Mouse (Mus musculus) CH12.LX (cell line): ENCODE data around the gene Tgfbi. TPM values are rescaled to one million over a fixed set of nuclear protein-coding genes. Genes with fewer than 3 reads are reported as not detected.

Experiments
- DNase-seq: peaks from one replicate; pipeline ENCODE4 v3.0.0-alpha.2; 2013; ENCODE audit errors: extremely low read depth
- H3K27ac ChIP-seq: 2 replicates; pipeline ENCODE4 v1.5.1; 2012; ENCODE audit warnings: low read depth, mild to moderate bottlenecking, control low read depth, moderate library complexity; ENCODE audit not compliant: insufficient read depth
- H3K27me3 ChIP-seq: replicated peaks from 2 replicates; pipeline ENCODE3; 2012; ENCODE audit warnings: inconsistent platforms
- H3K36me3 ChIP-seq, 2 experiments: replicated peaks in 1 of 2; 2 replicates each; pipeline versions ENCODE3 to v1.6.1; 2012; ENCODE audit warnings: inconsistent platforms in 1 of 2, low read length in 1 of 2, mild to moderate bottlenecking in 1 of 2, mixed read lengths in 1 of 2, moderate library complexity in 1 of 2; ENCODE audit not compliant: control insufficient read depth in 1 of 2, insufficient read depth in 1 of 2
- H3K4me1 ChIP-seq, 2 experiments: 2 replicates each; pipeline ENCODE4 v1.6.1; 2012; ENCODE audit warnings: inconsistent platforms in 1 of 2, moderate library complexity in 1 of 2; ENCODE audit not compliant: insufficient read depth in 2 of 2, control insufficient read depth in 1 of 2
- H3K4me2 ChIP-seq: 2 replicates; pipeline ENCODE4 v1.6.1; 2012; ENCODE audit warnings: low read depth, mild to moderate bottlenecking, control low read depth; ENCODE audit not compliant: poor library complexity, insufficient read depth, severe bottlenecking
- H3K4me3 ChIP-seq, 3 experiments: fragments of 150-350 bp in 1 of 3; sonication (generic) in 1 of 3; replicated peaks in 1 of 3; 2 replicates each; pipeline versions ENCODE3 to v1.5.1; 2011 to 2012; ENCODE audit warnings: low read depth in 2 of 3, low read length in 2 of 3, mild to moderate bottlenecking in 2 of 3, moderate library complexity in 2 of 3, control low read depth in 1 of 3, improper control_type of control experiment in 1 of 3, inconsistent platforms in 1 of 3, mixed read lengths in 1 of 3; ENCODE audit not compliant: poor library complexity in 1 of 3
- H3K79me2 ChIP-seq: replicated peaks from 2 replicates; pipeline ENCODE4 v1.6.1; 2012; ENCODE audit warnings: mild to moderate bottlenecking, moderate library complexity; ENCODE audit not compliant: control insufficient read depth, poor library complexity, insufficient read depth, severe bottlenecking; ENCODE audit errors: extremely low read depth
- H3K9ac ChIP-seq: 2 replicates; pipeline ENCODE4 v1.6.1; 2012; ENCODE audit warnings: low read depth, mild to moderate bottlenecking, control low read depth, moderate library complexity; ENCODE audit not compliant: insufficient read depth
- H3K9me3 ChIP-seq: replicated peaks from 2 replicates; pipeline ENCODE3; 2012; ENCODE audit warnings: low read length, inconsistent platforms, mixed read lengths
- BHLHE40 ChIP-seq: IDR thresholded peaks from 2 replicates; pipeline ENCODE4 v1.6.1; 2011; ENCODE audit warnings: mild to moderate bottlenecking, low read depth, low read length, improper control_type of control experiment
- CHD1 ChIP-seq: IDR thresholded peaks from 2 replicates; pipeline ENCODE4 v1.6.1; 2012; ENCODE audit warnings: low read depth, low read length, improper control_type of control experiment, inconsistent platforms
- CTCF ChIP-seq, 2 experiments: IDR thresholded peaks in 1 of 2; conservative IDR thresholded peaks in 1 of 2; 2 replicates each; pipeline ENCODE4 v1.5.1; 2011 to 2012; ENCODE audit warnings: low read depth in 2 of 2, low read length in 2 of 2, improper control_type of control experiment in 1 of 2, inconsistent platforms in 1 of 2, mild to moderate bottlenecking in 1 of 2, moderate library complexity in 1 of 2
- E2F4 ChIP-seq: IDR thresholded peaks from 2 replicates; pipeline ENCODE4 v1.6.1; 2011; ENCODE audit warnings: low read depth, low read length, improper control_type of control experiment; ENCODE audit not compliant: insufficient replicate concordance
- EP300 ChIP-seq: IDR thresholded peaks from 2 replicates; pipeline ENCODE4 v1.6.1; 2011; ENCODE audit warnings: low read length, improper control_type of control experiment
- HCFC1 ChIP-seq: IDR thresholded peaks from 2 replicates; pipeline ENCODE4 v1.6.1; 2012; ENCODE audit warnings: low read depth, mild to moderate bottlenecking, inconsistent platforms, low read length, improper control_type of control experiment
- KAT2A ChIP-seq: IDR thresholded peaks from 2 replicates; pipeline ENCODE4 v1.6.1; 2012; ENCODE audit warnings: low read length, improper control_type of control experiment, inconsistent platforms; ENCODE audit not compliant: insufficient replicate concordance
- MAX ChIP-seq: IDR thresholded peaks from 2 replicates; pipeline ENCODE4 v1.6.1; 2011; ENCODE audit warnings: low read length, improper control_type of control experiment
- MEF2A ChIP-seq: IDR thresholded peaks from 2 replicates; pipeline ENCODE4 v1.6.1; 2014; ENCODE audit warnings: low read depth, mild to moderate bottlenecking, inconsistent platforms, low read length, improper control_type of control experiment, borderline replicate concordance
- MXI1 ChIP-seq: IDR thresholded peaks from 2 replicates; pipeline ENCODE4 v1.6.1; 2011; ENCODE audit warnings: mild to moderate bottlenecking, low read depth, low read length, improper control_type of control experiment
- NELFE ChIP-seq: IDR thresholded peaks from 2 replicates; pipeline ENCODE4 v1.6.1; 2011; ENCODE audit warnings: low read depth, low read length, improper control_type of control experiment
- NRF1 ChIP-seq: IDR thresholded peaks from 2 replicates; pipeline ENCODE4 v1.6.1; 2014; ENCODE audit warnings: low read depth, mild to moderate bottlenecking, inconsistent platforms, low read length, improper control_type of control experiment, moderate library complexity
- PAX5 ChIP-seq: IDR thresholded peaks from 2 replicates; pipeline ENCODE4 v1.6.1; 2012; ENCODE audit warnings: low read length, inconsistent platforms, mixed read lengths
- RAD21 ChIP-seq: IDR thresholded peaks from 2 replicates; pipeline ENCODE4 v1.6.1; 2011; ENCODE audit warnings: low read depth, mild to moderate bottlenecking, low read length, improper control_type of control experiment, moderate library complexity
- RCOR1 ChIP-seq: conservative IDR thresholded peaks from 2 replicates; pipeline ENCODE4 v1.6.1; 2012; ENCODE audit warnings: low read depth, mild to moderate bottlenecking, inconsistent platforms, low read length, improper control_type of control experiment
- SIN3A ChIP-seq: IDR thresholded peaks from 2 replicates; pipeline ENCODE4 v1.6.1; 2012; ENCODE audit warnings: low read length, improper control_type of control experiment, inconsistent platforms
- SMC3 ChIP-seq: IDR thresholded peaks from 2 replicates; pipeline ENCODE4 v1.6.1; 2011; ENCODE audit warnings: low read depth, low read length, improper control_type of control experiment
- TCF12 ChIP-seq: IDR thresholded peaks from 2 replicates; pipeline ENCODE4 v1.6.1; 2014; ENCODE audit warnings: low read depth, mild to moderate bottlenecking, inconsistent platforms, low read length, improper control_type of control experiment
- UBTF ChIP-seq: IDR thresholded peaks from 2 replicates; pipeline ENCODE4 v1.6.1; 2012; ENCODE audit warnings: low read depth, mild to moderate bottlenecking, inconsistent platforms, low read length, improper control_type of control experiment, moderate library complexity
- USF2 ChIP-seq: conservative IDR thresholded peaks from 2 replicates; pipeline ENCODE4 v1.6.1; 2011; ENCODE audit warnings: low read depth, low read length, improper control_type of control experiment
- ZC3H11A ChIP-seq: IDR thresholded peaks from 2 replicates; pipeline ENCODE4 v1.6.1; 2012; ENCODE audit warnings: low read depth, mild to moderate bottlenecking, inconsistent platforms, low read length, improper control_type of control experiment
- ZKSCAN1 ChIP-seq: IDR thresholded peaks from 2 replicates; pipeline ENCODE4 v1.6.1; 2012; ENCODE audit warnings: low read depth, inconsistent platforms, low read length, improper control_type of control experiment, borderline replicate concordance
- ZMIZ1 ChIP-seq: IDR thresholded peaks from 2 replicates; pipeline ENCODE4 v1.6.1; 2012; ENCODE audit warnings: low read depth, mild to moderate bottlenecking, inconsistent platforms, low read length, improper control_type of control experiment
- ZNF384 ChIP-seq: IDR thresholded peaks from 2 replicates; pipeline ENCODE4 v1.6.1; 2012; ENCODE audit warnings: low read depth, low read length, improper control_type of control experiment, inconsistent platforms
- dilution Hi-C: fragments of 300-500 bp; cut with MboI; formaldehyde crosslinking; loops from 2 replicates; pipeline ENCODE4 v1.14.3; 2020; ENCODE audit warnings: low sequenced_read_pairs; ENCODE audit not compliant: extremely low pct_unique_long_range_greater_than_20kb, extremely low pct_ligation_motif_present
- in situ Hi-C: fragments of 300-500 bp; cut with MboI; formaldehyde crosslinking; loops from 3 replicates; pipeline ENCODE4 v1.14.3; 2019; ENCODE audit warnings: low sequenced_read_pairs, low pct_ligation_motif_present, low pct_unique_long_range_greater_than_20kb, mixed read lengths
- polyA plus RNA-seq: library from polyadenylated mRNA; unstranded; fragments of >175 nt; gene quantifications from 2 replicates; pipeline ENCODE4 v1.2.1, GENCODE M21; 2012; ENCODE audit warnings: low read depth; ENCODE audit not compliant: insufficient read length
- total RNA-seq, 2 experiments: library from RNA; depleted of rRNA; stranded (reverse); fragments of 300-350 nt in 1 of 2; fragments of >200 nt in 1 of 2; gene quantifications; 2 replicates each; pipeline ENCODE4 v1.2.3; 2012 to 2014

Tgfbi gene
- total and polyA plus RNA-seq, 3 experiments = not detected

- no peak overlapping the region for H3K4me2 ChIP-seq
Measured at GRCm38 (mm10) chr13:56634920-56635319, 25.6 kb downstream of the Tgfbi start.

GRCm38 (mm10) chr13:56637027-56637426, 27.7 kb downstream of the Tgfbi start:
- H3K36me3 ChIP-seq = no peaks in the 10 kb centered on the region
- dilution Hi-C loops = no loop called here
- no peak overlapping the region for H3K4me3 ChIP-seq
- H3K4me2 ChIP-seq = no peak overlapping the region
- peaks cover 2% of the 10 kb centered on the region for H3K9me3 ChIP-seq
- no peaks in the 10 kb centered on the region for H3K79me2 ChIP-seq
- no peak overlapping the region for H3K27ac ChIP-seq
- no peak overlapping the region for H3K9ac ChIP-seq
- TF ChIP-seq USF2 = no peak
- TF ChIP-seq SIN3A = no peak
- no peak for TF ChIP-seq BHLHE40
- TF ChIP-seq E2F4 = no peak
- TF ChIP-seq HCFC1 = no peak
- TF ChIP-seq NELFE = no peak
- TF ChIP-seq PAX5 = no peak
- TF ChIP-seq KAT2A = no peak
- TF ChIP-seq ZKSCAN1 = no peak
- TF ChIP-seq TCF12 = no peak
- TF ChIP-seq ZC3H11A = no peak
- TF ChIP-seq CTCF (conservative IDR thresholded peaks at IDR 0.05 in 1 of 2, IDR thresholded peaks at IDR 0.05 in 1 of 2; ENCODE audit: low read depth in 2 of 2, low read length in 2 of 2) = no peak
- TF ChIP-seq ZMIZ1 = no peak
- TF ChIP-seq UBTF = no peak
- no peak for TF ChIP-seq MAX
- TF ChIP-seq, all 38 proteins: peak for 0
- no peaks in the 10 kb centered on the region for H3K4me1 ChIP-seq
- peaks cover 83% of the 10 kb centered on the region for H3K27me3 ChIP-seq
- no peak for DNase-seq
- in situ Hi-C loops = no loop called here

More at GRCm38 (mm10) chr13:56634920-56635319, 25.6 kb downstream of the Tgfbi start:
- no peaks in the 10 kb centered on the region for H3K79me2 ChIP-seq
- no peak overlapping the region for H3K9ac ChIP-seq
- peaks cover 2% of the 10 kb centered on the region for H3K9me3 ChIP-seq
- dilution Hi-C loops = no loop called here
- no peaks in the 10 kb centered on the region for H3K4me1 ChIP-seq
- H3K36me3 ChIP-seq = no peaks in the 10 kb centered on the region
- no peak overlapping the region for H3K27ac ChIP-seq
- in situ Hi-C loops = no loop called here
- peaks cover 85% of the 10 kb centered on the region for H3K27me3 ChIP-seq
- no peak overlapping the region for H3K4me3 ChIP-seq
- no peak for TF ChIP-seq NELFE
- TF ChIP-seq RCOR1 = no peak
- TF ChIP-seq EP300 = no peak
- no peak for TF ChIP-seq ZMIZ1
- no peak for TF ChIP-seq SMC3
- no peak for TF ChIP-seq HCFC1
- no peak for TF ChIP-seq ZC3H11A
- TF ChIP-seq NRF1 = no peak
- no peak for TF ChIP-seq MAX
- no peak for TF ChIP-seq MEF2A
- no peak for TF ChIP-seq ZNF384
- no peak for TF ChIP-seq MXI1
- TF ChIP-seq RAD21 = no peak
- TF ChIP-seq ZKSCAN1 = no peak
- TF ChIP-seq CHD1 = no peak
- TF ChIP-seq TCF12 = no peak
- TF ChIP-seq, all 38 proteins: peak for 0
- DNase-seq = no peak
